Mouse (Mus musculus) heart, embryonic 15.5 days (tissue): Measurements from ENCODE around the gene Rab3ip. TPM values are rescaled to one million over a fixed set of nuclear protein-coding genes. Genes with fewer than 3 reads are reported as not detected.

Experiments
- ATAC-seq: fragments of 200-750 bp; cut with Nextera tagmentation; replicated peaks from 2 replicates; pipeline ENCODE4 v1.8.0; 2017; ENCODE audit warnings: low read depth, moderate TSS enrichment; ENCODE audit not compliant: insufficient number of reproducible peaks, insufficient read depth, low FRiP score
- H3K27ac ChIP-seq: fragments of 300-500 bp; sonication (generic); 2 replicates; pipeline ENCODE4 v1.5.1; 2015; ENCODE audit warnings: mild to moderate bottlenecking, inconsistent platforms
- H3K27me3 ChIP-seq: fragments of 300-500 bp; sonication (generic); 2 replicates; pipeline ENCODE4 v1.6.1; 2015; ENCODE audit warnings: inconsistent platforms
- H3K36me3 ChIP-seq: fragments of 300-500 bp; sonication (generic); 2 replicates; pipeline ENCODE4 v1.6.1; 2015; ENCODE audit warnings: mild to moderate bottlenecking, inconsistent platforms
- H3K4me1 ChIP-seq: fragments of 300-500 bp; sonication (generic); replicated peaks from 2 replicates; pipeline ENCODE4 v1.6.1; 2015; ENCODE audit warnings: inconsistent platforms
- H3K4me2 ChIP-seq: fragments of 300-500 bp; sonication (generic); 2 replicates; pipeline ENCODE4 v1.6.1; 2015; ENCODE audit warnings: inconsistent platforms, mild to moderate bottlenecking, moderate library complexity
- H3K4me3 ChIP-seq: fragments of 300-500 bp; sonication (generic); 2 replicates; pipeline ENCODE4 v1.5.1; 2015; ENCODE audit warnings: mild to moderate bottlenecking, inconsistent platforms
- H3K9ac ChIP-seq: fragments of 300-500 bp; sonication (generic); 2 replicates; pipeline ENCODE4 v1.6.1; 2015; ENCODE audit warnings: mild to moderate bottlenecking, inconsistent platforms
- H3K9me3 ChIP-seq: fragments of 300-500 bp; sonication (generic); replicated peaks from 2 replicates; pipeline ENCODE4 v1.6.1; 2016; ENCODE audit warnings: inconsistent platforms
- WGBS: fragments of 180-500 bp; shearing (Covaris S2); methylation state at CpG from one replicate; pipeline ENCODE4 v1.1.7; 2015; ENCODE audit warnings: mixed read lengths; 5-methylcytosine and 5-hydroxymethylcytosine counted together
- polyA plus RNA-seq: library from polyadenylated mRNA; unstranded; fragments of >200 nt; fragmentation: Nextera tagmentation; extraction: Ambion mirVana; gene quantifications from 2 replicates; pipeline ENCODE4 v1.2.1, GENCODE M21; 2015

The Rab3ip gene
- polyA plus RNA-seq, 1 experiment from 2014 or later = 68.7 TPM

DNA sequence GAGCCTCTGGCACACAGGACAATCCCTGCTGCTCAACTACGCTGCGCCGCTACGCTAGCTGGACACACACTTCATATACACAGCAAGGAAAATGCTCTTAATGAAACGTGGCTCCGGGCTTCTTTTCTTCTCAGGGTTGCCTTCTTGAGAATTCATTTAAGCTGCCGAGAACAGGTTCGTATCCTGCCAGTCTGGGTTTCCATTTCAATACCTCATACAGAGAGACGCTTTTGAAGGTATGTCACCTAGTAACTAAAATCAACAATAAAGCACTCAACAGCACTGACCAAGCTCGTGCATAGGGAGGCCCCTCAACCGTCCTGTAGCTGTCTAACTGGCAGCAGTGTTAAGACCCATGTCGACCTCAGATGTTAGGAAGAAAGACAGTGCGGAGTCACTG is 18.2 kb downstream of the Rab3ip start:
- Histone ChIP-seq H3K27ac (no peak overlapping the region), H3K4me3 (no peak overlapping the region), H3K9ac (no peak overlapping the region), H3K4me2 (no peak overlapping the region), H3K36me3 (peaks cover 35% of the 10 kb centered on the region), H3K4me1 (peaks cover 3% of the 10 kb centered on the region; the same call in 1 of the 2 replicates), H3K9me3 (no peaks in the 10 kb centered on the region), H3K27me3 (no peaks in the 10 kb centered on the region)
- 87% methylated on average over 13 of the region's 13 CpGs for WGBS
- no peak for ATAC-seq

DNA sequence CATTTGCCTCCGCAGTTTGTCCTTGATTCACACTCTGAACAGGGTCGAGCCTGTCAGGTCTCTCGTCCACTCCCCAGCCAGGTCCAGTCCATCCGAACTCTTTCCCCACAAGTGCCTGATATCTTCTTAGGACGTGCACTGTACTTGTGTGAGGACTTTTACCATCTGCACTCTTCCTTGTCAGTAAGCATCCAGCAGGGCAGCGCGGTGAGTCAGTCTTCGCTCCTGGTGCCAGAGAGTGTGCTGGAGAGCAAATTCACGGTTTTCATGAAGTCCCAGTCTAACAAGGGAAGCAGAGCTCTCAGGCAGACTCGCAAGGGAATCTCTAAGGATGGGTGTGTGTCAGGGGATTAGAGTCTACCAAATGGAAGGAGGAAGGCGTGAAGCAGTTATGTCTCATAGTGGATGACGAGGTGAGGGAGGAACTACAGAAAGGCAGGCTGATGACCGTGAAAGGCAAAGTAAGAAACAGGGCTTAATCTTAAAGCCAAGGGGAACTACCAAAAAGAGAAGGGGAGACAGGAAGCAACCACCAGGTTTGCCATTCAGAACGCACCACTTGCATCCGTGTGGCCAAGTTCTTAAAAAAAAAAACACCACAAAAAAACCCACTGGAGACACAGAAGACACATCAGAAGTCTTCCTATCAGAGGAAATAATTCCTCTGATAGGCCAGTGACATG is 18.9 kb downstream of the Rab3ip start:
- H3K4me3 ChIP-seq = no peak overlapping the region
- no peak overlapping the region for H3K27ac ChIP-seq
- 0 out of 2 replicates have a peak, but pooled peaks have one; percentile 14 for ATAC-seq
- no peak overlapping the region for H3K4me2 ChIP-seq
- peaks cover 3% of the 10 kb centered on the region; the same call in 1 of the 2 replicates for H3K4me1 ChIP-seq
- no peaks in the 10 kb centered on the region for H3K27me3 ChIP-seq
- no peak overlapping the region for H3K9ac ChIP-seq
- WGBS = 74% methylated on average over 15 of the region's 15 CpGs
- peaks cover 34% of the 10 kb centered on the region for H3K36me3 ChIP-seq
- no peaks in the 10 kb centered on the region for H3K9me3 ChIP-seq

DNA sequence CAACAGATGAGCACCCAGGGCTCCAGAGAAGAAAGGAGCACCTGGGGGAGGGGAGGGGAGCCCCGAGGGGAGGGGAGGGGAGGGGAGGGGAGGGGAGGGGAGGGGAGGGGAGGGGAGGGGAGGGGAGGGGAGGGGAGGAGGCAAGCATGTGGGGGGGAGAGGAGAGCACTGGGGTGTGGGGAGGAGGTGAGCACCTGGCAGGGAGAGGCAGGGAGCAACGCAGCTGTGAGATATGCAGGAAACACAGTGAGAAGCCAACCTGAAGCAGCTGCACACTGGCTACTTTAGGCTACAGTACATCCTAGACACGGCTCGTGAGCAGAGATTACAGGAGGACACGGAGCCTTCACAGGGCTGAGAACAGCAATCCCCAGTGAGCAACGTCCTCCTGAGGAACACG is 19.6 kb downstream of the Rab3ip start:
- no peak for ATAC-seq
- Histone ChIP-seq H3K9me3 (no peaks in the 10 kb centered on the region), H3K36me3 (peaks cover 29% of the 10 kb centered on the region), H3K4me3 (no peak overlapping the region), H3K4me1 (peaks cover 3% of the 10 kb centered on the region; the same call in 1 of the 2 replicates), H3K9ac (no peak overlapping the region), H3K27me3 (no peaks in the 10 kb centered on the region), H3K27ac (no peak overlapping the region), H3K4me2 (no peak overlapping the region)
- 61% methylated on average over 6 of the region's 7 CpGs for WGBS

DNA sequence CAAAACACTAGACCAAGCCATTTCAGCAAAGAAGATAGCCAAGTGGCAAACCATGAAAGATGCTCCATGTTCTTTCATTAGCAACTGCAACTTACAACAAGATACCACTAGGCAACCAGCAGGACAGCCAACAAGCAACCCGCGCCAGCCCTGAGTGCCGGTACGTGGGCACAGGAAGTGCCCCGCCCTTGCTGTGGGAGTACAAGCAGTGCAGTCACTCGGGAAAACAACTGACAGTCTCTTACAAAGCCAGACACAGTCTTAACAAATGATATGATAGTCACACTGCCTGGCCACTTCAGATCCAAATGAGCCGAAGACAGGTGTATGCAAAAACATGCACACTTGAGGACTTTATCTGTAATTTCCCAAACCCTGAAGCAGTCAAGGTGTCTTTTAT is 20.1 kb downstream of the Rab3ip start:
- Histone ChIP-seq H3K27ac (no peak overlapping the region), H3K9ac (no peak overlapping the region), H3K4me3 (no peak overlapping the region), H3K4me1 (peaks cover 3% of the 10 kb centered on the region; the same call in 1 of the 2 replicates), H3K9me3 (no peaks in the 10 kb centered on the region), H3K36me3 (peaks cover 33% of the 10 kb centered on the region), H3K27me3 (no peaks in the 10 kb centered on the region), H3K4me2 (no peak overlapping the region)
- 53% methylated on average over 7 of the region's 7 CpGs for WGBS
- ATAC-seq = no peak

DNA sequence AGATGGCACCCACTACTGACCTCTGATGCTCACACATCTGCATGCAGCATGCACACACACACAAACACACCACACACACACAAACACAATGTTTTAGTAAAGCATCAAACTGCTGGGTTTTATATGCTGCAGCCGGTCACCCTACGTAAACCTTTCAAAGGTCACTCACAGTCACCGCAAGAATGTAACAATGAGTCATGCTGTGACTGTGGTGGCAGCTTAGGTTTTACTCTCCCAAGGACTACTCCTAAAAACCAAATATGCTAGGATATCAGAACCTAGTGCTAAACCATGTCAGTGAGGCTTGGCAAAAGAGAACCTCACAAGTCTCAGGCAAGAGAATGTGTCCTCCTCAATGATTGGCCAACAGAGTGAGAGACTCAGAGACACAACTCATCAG is 21.7 kb downstream of the Rab3ip start:
- Histone ChIP-seq H3K27ac (no peak overlapping the region), H3K4me1 (peaks cover 3% of the 10 kb centered on the region; the same call in 1 of the 2 replicates), H3K4me2 (no peak overlapping the region), H3K9me3 (no peaks in the 10 kb centered on the region), H3K9ac (no peak overlapping the region), H3K27me3 (no peaks in the 10 kb centered on the region), H3K36me3 (peaks cover 35% of the 10 kb centered on the region), H3K4me3 (no peak overlapping the region)
- no peak for ATAC-seq
- 88% methylated on average over 3 of the region's 3 CpGs for WGBS

DNA sequence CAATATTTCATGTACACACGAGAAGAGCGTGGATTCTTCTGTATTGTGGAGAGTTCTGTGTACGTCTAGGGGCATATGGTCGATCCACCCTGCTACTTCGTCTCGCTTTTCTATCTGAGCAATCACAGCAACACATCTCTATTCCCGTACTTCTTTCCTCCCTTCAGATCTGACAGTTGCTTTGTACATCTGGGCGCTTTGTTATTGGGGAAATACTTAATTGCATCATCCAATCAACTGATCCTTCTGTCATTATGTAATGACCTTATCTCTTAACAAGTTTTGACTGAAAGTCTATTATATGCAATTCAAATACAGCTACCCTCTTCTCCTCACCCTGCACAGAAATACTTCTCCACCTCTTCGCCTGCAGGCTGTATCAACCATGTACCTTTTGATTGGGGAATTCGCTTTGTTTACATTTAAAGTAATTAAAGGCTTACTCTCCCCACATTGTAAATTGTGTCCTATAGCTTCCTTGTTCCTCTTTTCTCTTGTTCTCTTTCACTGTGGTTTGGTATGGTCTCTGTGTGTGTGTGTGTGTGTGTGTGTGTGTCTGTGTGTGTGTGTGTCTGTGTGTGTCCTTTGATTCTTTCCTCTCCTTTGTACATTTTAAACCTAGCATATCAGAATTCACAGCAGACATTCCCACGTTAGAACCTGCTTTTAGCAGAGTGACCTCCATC is 24.0 kb downstream of the Rab3ip start:
- no peak overlapping the region for H3K4me3 ChIP-seq
- H3K4me2 ChIP-seq = no peak overlapping the region
- H3K27ac ChIP-seq = no peak overlapping the region
- WGBS = 86% methylated on average over 11 of the region's 11 CpGs
- no peaks in the 10 kb centered on the region for H3K27me3 ChIP-seq
- H3K9me3 ChIP-seq = no peaks in the 10 kb centered on the region
- no peak for ATAC-seq
- no peak overlapping the region for H3K9ac ChIP-seq
- peaks cover 3% of the 10 kb centered on the region; the same call in 1 of the 2 replicates for H3K4me1 ChIP-seq
- peaks cover 41% of the 10 kb centered on the region for H3K36me3 ChIP-seq

DNA sequence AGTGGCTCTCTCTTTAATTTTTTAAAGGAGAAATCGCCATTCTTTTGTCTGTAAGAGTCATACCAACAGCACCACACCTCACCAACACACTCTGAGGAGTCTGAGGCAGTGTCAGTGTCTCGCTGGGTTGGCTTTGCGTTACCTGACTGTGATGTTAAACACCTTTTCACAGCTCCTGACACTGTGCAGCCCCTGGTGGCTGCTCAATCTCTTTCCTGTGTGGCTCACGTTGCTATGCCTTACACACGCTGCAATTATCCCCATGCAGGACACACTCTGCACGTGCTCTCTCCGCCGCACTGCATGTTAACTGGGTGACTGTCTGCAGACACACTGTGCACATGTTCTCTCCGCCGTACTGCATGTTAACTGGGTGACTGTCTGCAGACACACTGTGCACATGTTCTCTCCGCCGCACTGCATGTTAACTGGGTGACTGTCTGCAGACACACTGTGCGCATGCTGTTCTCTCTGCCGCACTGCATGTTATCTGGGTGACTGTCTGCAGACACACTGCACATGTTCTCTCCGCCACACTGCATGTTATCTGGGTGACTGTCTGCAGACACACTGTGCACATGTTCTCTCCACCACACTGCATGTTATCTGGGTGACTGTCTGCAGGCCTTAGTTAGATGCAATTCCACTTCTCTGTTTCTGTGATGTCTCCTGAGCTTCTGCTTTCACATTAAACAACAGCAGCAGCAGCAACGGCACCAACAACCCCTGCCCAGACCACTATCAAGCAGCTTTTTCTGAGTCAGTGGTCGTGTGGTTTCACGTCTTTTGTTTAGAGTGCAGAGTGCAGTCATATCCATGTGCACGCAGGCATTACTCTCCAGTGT is 26.7 kb downstream of the Rab3ip start:
- H3K9ac ChIP-seq = no peak overlapping the region
- H3K36me3 ChIP-seq = peaks cover 35% of the 10 kb centered on the region
- no peak overlapping the region for H3K4me3 ChIP-seq
- no peak overlapping the region for H3K27ac ChIP-seq
- H3K27me3 ChIP-seq = no peaks in the 10 kb centered on the region
- WGBS = 90% methylated on average over 19 of the region's 19 CpGs
- H3K4me1 ChIP-seq = no peaks in the 10 kb centered on the region
- H3K9me3 ChIP-seq = no peaks in the 10 kb centered on the region
- no peak for ATAC-seq
- no peak overlapping the region for H3K4me2 ChIP-seq

DNA sequence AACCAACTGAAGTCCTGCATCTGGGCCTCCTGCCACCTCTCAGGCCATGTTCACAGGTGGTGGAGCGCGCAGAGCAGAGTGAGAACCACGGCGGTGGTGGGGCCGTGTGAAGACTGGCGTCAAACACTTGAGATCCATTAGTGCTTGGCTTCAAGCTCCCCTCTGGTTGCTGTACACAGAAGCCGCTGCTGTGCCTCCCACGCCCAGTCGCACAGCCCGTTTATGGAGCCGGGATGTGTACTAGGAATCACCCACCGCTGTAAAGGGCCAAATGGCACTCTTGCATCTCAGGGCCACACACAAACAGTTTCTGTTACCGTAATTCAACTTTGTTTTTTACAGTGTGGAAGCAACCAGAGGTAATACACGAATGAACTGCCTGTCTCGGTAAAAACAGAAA is 28.4 kb downstream of the Rab3ip start:
- Histone ChIP-seq H3K9me3 (no peaks in the 10 kb centered on the region), H3K27me3 (no peaks in the 10 kb centered on the region), H3K36me3 (peaks cover 38% of the 10 kb centered on the region), H3K4me2 (no peak overlapping the region), H3K27ac (no peak overlapping the region), H3K4me3 (no peak overlapping the region), H3K4me1 (no peaks in the 10 kb centered on the region), H3K9ac (no peak overlapping the region)
- WGBS = 84% methylated on average over 15 of the region's 15 CpGs
- ATAC-seq = no peak

DNA sequence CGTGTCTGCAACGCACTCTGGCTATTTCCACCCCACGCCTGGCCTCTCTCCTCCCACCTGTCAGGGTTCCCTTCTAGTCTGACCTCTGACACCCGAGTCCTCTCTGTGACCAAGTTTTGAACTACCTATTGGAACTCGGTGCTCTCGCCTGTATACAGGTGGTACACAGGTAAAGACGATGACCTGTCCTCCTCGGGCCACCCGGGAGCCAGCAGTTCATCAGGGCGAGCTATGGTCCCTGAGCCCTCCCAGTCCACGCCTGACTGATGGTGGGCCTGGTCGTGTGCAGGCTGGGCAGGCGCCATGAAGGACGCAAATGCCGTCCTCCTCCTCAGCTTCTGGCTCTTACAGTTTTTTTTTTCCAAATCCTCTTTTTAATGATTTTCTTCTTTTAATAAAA is 29.2 kb downstream of the Rab3ip start:
- Histone ChIP-seq H3K36me3 (peaks cover 35% of the 10 kb centered on the region), H3K4me2 (no peak overlapping the region), H3K27ac (no peak overlapping the region), H3K9ac (no peak overlapping the region), H3K4me1 (no peaks in the 10 kb centered on the region), H3K27me3 (no peaks in the 10 kb centered on the region), H3K4me3 (no peak overlapping the region), H3K9me3 (no peaks in the 10 kb centered on the region)
- no peak for ATAC-seq
- WGBS = 89% methylated on average over 15 of the region's 15 CpGs

DNA sequence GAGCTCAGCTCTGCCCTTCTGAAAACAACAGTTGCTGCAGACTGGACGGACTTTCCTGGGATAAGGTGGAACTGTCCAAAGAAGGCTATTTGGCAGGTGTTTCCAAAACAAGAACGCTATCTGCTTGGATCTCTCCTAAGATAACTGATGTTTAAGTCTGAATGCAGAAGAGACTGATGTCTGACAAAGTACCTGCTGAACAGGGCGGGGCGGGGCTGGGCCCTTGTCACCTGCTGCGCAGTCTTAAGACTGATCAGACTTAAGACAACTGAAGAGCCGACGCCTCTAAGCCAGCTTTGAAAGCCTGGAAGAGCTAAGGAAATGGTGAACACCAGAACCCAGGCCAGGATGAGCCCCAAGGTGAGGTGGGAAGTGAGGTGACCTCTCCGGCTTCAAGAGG is 29.9 kb downstream of the Rab3ip start:
- Histone ChIP-seq H3K4me3 (no peak overlapping the region), H3K27ac (no peak overlapping the region), H3K4me2 (no peak overlapping the region), H3K9me3 (no peaks in the 10 kb centered on the region), H3K27me3 (no peaks in the 10 kb centered on the region), H3K4me1 (no peaks in the 10 kb centered on the region), H3K36me3 (peaks cover 31% of the 10 kb centered on the region), H3K9ac (no peak overlapping the region)
- WGBS = 95% methylated on average over 8 of the region's 8 CpGs
- no peak for ATAC-seq
